In genomic region chr15:12103763-12104162, GRCm38 (mm10) we compare ENCODE assay signal across 13 mouse cellular contexts. TPM values are rescaled to one million over a fixed set of nuclear protein-coding genes. Genes with fewer than 3 reads are reported as not detected.
DNase-seq lines count a peak whose midpoint lies in the region; ATAC-seq and TF ChIP-seq lines count a peak whose summit lies in the region.
"Had no signal": no experiment of that assay in that cellular context is flagged by ENCODE, and none has a peak within 500 bp of the region (broad histone marks: within the 10 kb centered on the region; RNA-seq: fewer than 3 reads in every experiment).

No protein-coding gene starts in this region.

- no peak overlapping the region for H3K27ac ChIP-seq in heart, adult 2 months
- no peak overlapping the region for H3K27ac ChIP-seq in liver, embryonic 11.5 days (ENCODE audit: low read depth, low read length)
- no peak overlapping the region for H3K27ac ChIP-seq in liver, postnatal 0 days (ENCODE audit: low read depth)
- H3K27ac ChIP-seq: forebrain, embryonic 15.5 days; hindbrain, embryonic 12.5 days; midbrain, embryonic 12.5 days had no signal

- H3K4me3 ChIP-seq in heart, adult 2 months: no peak overlapping the region
- H3K4me3 ChIP-seq in liver, embryonic 11.5 days (ENCODE audit: low read depth, low read length): no peak overlapping the region
- H3K4me3 ChIP-seq in liver, postnatal 0 days (ENCODE audit: low read depth, low read length): no peak overlapping the region
- H3K4me3 ChIP-seq: forebrain, embryonic 15.5 days; hindbrain, embryonic 12.5 days; midbrain, embryonic 12.5 days had no signal

- 37% methylated on average over 3 of the region's 3 CpGs for WGBS in heart, adult 2 months
- 66% methylated on average over 3 of the region's 3 CpGs for WGBS in liver, embryonic 11.5 days
- 58% methylated on average over 3 of the region's 3 CpGs for WGBS in liver, postnatal 0 days (ENCODE audit: insufficient replicate concordance)

- no peaks in the 10 kb centered on the region for H3K27me3 ChIP-seq in heart, adult 2 months (ENCODE audit: control insufficient read depth, insufficient read depth, low read length)
- no peaks in the 10 kb centered on the region for H3K27me3 ChIP-seq in liver, embryonic 11.5 days (replicated peaks; ENCODE audit: control insufficient read depth, insufficient read depth, low read length)
- H3K27me3 ChIP-seq in liver, postnatal 0 days (ENCODE audit: insufficient read depth, low read length): no peaks in the 10 kb centered on the region
- H3K27me3 ChIP-seq: forebrain, embryonic 15.5 days; hindbrain, embryonic 12.5 days; midbrain, embryonic 12.5 days had no signal

- H3K79me2 ChIP-seq in heart, adult 2 months (replicated peaks; ENCODE audit: control insufficient read depth, insufficient read depth, low read length): no peaks in the 10 kb centered on the region

- no peak for ATAC-seq in liver, embryonic 11.5 days (replicated peaks; ENCODE audit: low FRiP score)
- no peak for ATAC-seq in liver, postnatal 0 days
- ATAC-seq: forebrain, embryonic 15.5 days had no signal

- DNase-seq in heart, adult 18-20 months: peak; percentile 25 to 28
- DNase-seq in heart, adult 2 months: no peak
- peak; percentile 20 for DNase-seq in liver, embryonic 11.5 days (ENCODE audit: low spot score)
- no peak for DNase-seq in liver, postnatal 0 days
- DNase-seq in NIH3T3 (ENCODE audit: low read depth): peak; percentile 78
- DNase-seq in lung, postnatal 36 days: peak; percentile 45
- no peak for DNase-seq in embryo, embryonic 10 days (ENCODE audit: low spot score)
- DNase-seq: cerebellum, adult 11 months; kidney, adult 8-10 months; thymus, postnatal 36 days had no signal

- intact Hi-C loops in heart, adult 2 months (cut with DNase I): no loop called here

- H3K9me3 ChIP-seq in liver, embryonic 11.5 days (ENCODE audit: control insufficient read depth, low read length): no peaks in the 10 kb centered on the region
- no peaks in the 10 kb centered on the region for H3K9me3 ChIP-seq in liver, postnatal 0 days (ENCODE audit: low read length)
- H3K9me3 ChIP-seq: forebrain, embryonic 15.5 days; midbrain, embryonic 12.5 days had no signal

- no peak overlapping the region for H3K9ac ChIP-seq in heart, adult 2 months (ENCODE audit: low read depth, low read length)
- H3K9ac ChIP-seq in liver, embryonic 11.5 days (ENCODE audit: low read depth, low read length): no peak overlapping the region
- no peak overlapping the region for H3K9ac ChIP-seq in liver, postnatal 0 days (replicated peaks)
- H3K9ac ChIP-seq: forebrain, embryonic 15.5 days; hindbrain, embryonic 12.5 days; midbrain, embryonic 12.5 days had no signal

- no peak for TF ChIP-seq CTCF in heart, adult 2 months (IDR thresholded peaks at IDR 0.05)
- TF ChIP-seq CTCF in liver, postnatal 0 days (IDR thresholded peaks at IDR 0.05; ENCODE audit: low read depth): no peak

- TF ChIP-seq POLR2A in heart, adult 2 months (IDR thresholded peaks at IDR 0.05; ENCODE audit: insufficient read depth, low read depth, low read length): no peak

- no peak for TF ChIP-seq EP300 in heart, adult 2 months (IDR thresholded peaks at IDR 0.05; ENCODE audit: insufficient read depth, low read depth, low read length)
- no peak for TF ChIP-seq EP300 in liver, postnatal 0 days (IDR thresholded peaks at IDR 0.05; ENCODE audit: low read depth)

- no peaks in the 10 kb centered on the region for H3K4me1 ChIP-seq in heart, adult 2 months (ENCODE audit: control insufficient read depth, insufficient read depth, low read length)
- H3K4me1 ChIP-seq in liver, embryonic 11.5 days (replicated peaks; ENCODE audit: control insufficient read depth, insufficient read depth, low read length): no peaks in the 10 kb centered on the region
- H3K4me1 ChIP-seq in liver, postnatal 0 days (ENCODE audit: insufficient read depth): no peaks in the 10 kb centered on the region
- H3K4me1 ChIP-seq: forebrain, embryonic 15.5 days; hindbrain, embryonic 12.5 days; midbrain, embryonic 12.5 days had no signal

- H3K36me3 ChIP-seq in heart, adult 2 months (ENCODE audit: control insufficient read depth, insufficient read depth, low read length): no peaks in the 10 kb centered on the region
- H3K36me3 ChIP-seq in liver, embryonic 11.5 days (ENCODE audit: control insufficient read depth, insufficient read depth, low read length): no peaks in the 10 kb centered on the region
- H3K36me3 ChIP-seq in liver, postnatal 0 days (replicated peaks; ENCODE audit: insufficient read depth, low read length): no peaks in the 10 kb centered on the region
- H3K36me3 ChIP-seq: forebrain, embryonic 15.5 days; hindbrain, embryonic 12.5 days; midbrain, embryonic 12.5 days had no signal

- H3K4me2 ChIP-seq in liver, embryonic 11.5 days: no peak overlapping the region
- H3K4me2 ChIP-seq in liver, postnatal 0 days (ENCODE audit: low read depth, low read length): no peak overlapping the region
- H3K4me2 ChIP-seq: forebrain, embryonic 15.5 days; hindbrain, embryonic 12.5 days; midbrain, embryonic 12.5 days had no signal

RNA-seq across cellular contexts. Expression of gene Zfr, which starts 13.9 kb away (rescaled TPM):
- total RNA-seq in heart, adult 18-20 months (2021): 10 to 100 TPM; 66.4 to 81.2 TPM
- total RNA-seq in heart, adult 2 months (2021): 10 to 100 TPM; 76.8 to 79.8 TPM
- 77.8 and 93.2 TPM in 2 replicates for polyA plus RNA-seq in heart, adult 2 months (2012; rRNA removed)
- polyA plus RNA-seq in liver, embryonic 11.5 days (2014; fragmentation: Nextera tagmentation; extraction: Ambion mirVana): 86.0 and 87.3 TPM in 2 replicates
- 26.6 and 33.5 TPM in 2 replicates for polyA plus RNA-seq in liver, postnatal 0 days (2015; fragmentation: Nextera tagmentation; extraction: Ambion mirVana)

Comparison
In these comparisons a context has a peak if more than half of its experiments do, and no peak if none do; other contexts are left out.
1. DNase-seq: peak in heart, adult 18-20 months (2 of 2), liver, embryonic 11.5 days (single experiment), NIH3T3 (single experiment) and lung, postnatal 36 days (single experiment); none in heart, adult 2 months (0 of 2), liver, postnatal 0 days (single experiment) and embryo, embryonic 10 days (single experiment).